Mouse (Mus musculus) heart, postnatal 0 days (tissue): Measurements from ENCODE around the gene Neurl2. TPM values are rescaled to one million over a fixed set of nuclear protein-coding genes. Genes with fewer than 3 reads are reported as not detected.
A peak's percentile ranks its signal among the peaks of the same experiment; 100 is the strongest.

Experiments
- ATAC-seq: fragments of 200-750 bp; cut with Nextera tagmentation; 2 replicates; pipeline ENCODE4 v1.8.0; 2017; ENCODE audit warnings: low read depth, moderate number of reproducible peaks, moderate library complexity; ENCODE audit not compliant: insufficient read depth
- DNase-seq: peaks from one replicate; pipeline ENCODE4 v3.0.0-alpha.2; 2016; ENCODE audit warnings: low spot score
- H3K27ac ChIP-seq: fragments of 300-500 bp; sonication (generic); 2 replicates; pipeline ENCODE4 v1.5.1; 2014; ENCODE audit warnings: low read depth, mild to moderate bottlenecking
- H3K27me3 ChIP-seq: fragments of 300-500 bp; sonication (generic); 2 replicates; pipeline ENCODE4 v1.6.1; 2014; ENCODE audit warnings: low read length, mixed read lengths; ENCODE audit not compliant: control insufficient read depth, insufficient read depth
- H3K36me3 ChIP-seq: fragments of 300-500 bp; sonication (generic); replicated peaks from 2 replicates; pipeline ENCODE4 v1.6.1; 2014; ENCODE audit warnings: low read length, mixed read lengths; ENCODE audit not compliant: control insufficient read depth, insufficient read depth
- H3K4me1 ChIP-seq: fragments of 300-500 bp; sonication (generic); 2 replicates; pipeline ENCODE4 v1.6.1; 2014; ENCODE audit warnings: antibody characterized with exemption; ENCODE audit not compliant: control insufficient read depth, insufficient read depth
- H3K4me2 ChIP-seq: fragments of 300-500 bp; sonication (generic); 2 replicates; pipeline ENCODE4 v1.6.1; 2014; ENCODE audit warnings: low read depth, mild to moderate bottlenecking, low read length, moderate library complexity
- H3K4me3 ChIP-seq: fragments of 300-500 bp; sonication (generic); 2 replicates; pipeline ENCODE4 v1.5.1; 2014; ENCODE audit warnings: low read depth, low read length
- H3K9ac ChIP-seq: fragments of 300-500 bp; sonication (generic); replicated peaks from 2 replicates; pipeline ENCODE4 v1.6.1; 2014; ENCODE audit warnings: low read depth, low read length, mixed read lengths
- H3K9me3 ChIP-seq: fragments of 300-500 bp; sonication (generic); replicated peaks from 2 replicates; pipeline ENCODE4 v1.6.1; 2016; ENCODE audit warnings: low read length; ENCODE audit not compliant: control insufficient read depth
- CTCF ChIP-seq: IDR thresholded peaks from 2 replicates; pipeline ENCODE4 v1.5.1; 2016; ENCODE audit warnings: antibody characterized with exemption, control low read depth, low read depth
- EP300 ChIP-seq: IDR thresholded peaks from 2 replicates; pipeline ENCODE4 v1.6.1; 2016; ENCODE audit warnings: antibody characterized with exemption, low read depth
- WGBS: fragments of 180-500 bp; shearing (Covaris S2); extraction: QIAGEN DNeasy Blood & Tissue Kit; methylation state at CpG from one replicate; pipeline ENCODE4 v1.1.7; 2014; 5-methylcytosine and 5-hydroxymethylcytosine counted together
- polyA plus RNA-seq: library from polyadenylated mRNA; unstranded; fragments of >200 nt; fragmentation: Nextera tagmentation; extraction: Ambion mirVana; gene quantifications from 2 replicates; pipeline ENCODE4 v1.2.1, GENCODE M21; 2015
- total RNA-seq: library from RNA; depleted of rRNA; stranded (reverse); fragments of >200 nt; gene quantifications from 2 replicates; pipeline ENCODE4 v1.2.3, GENCODE M21; 2014; ENCODE audit warnings: low replicate concordance

The Neurl2 gene
- total and polyA plus RNA-seq, 2 experiments from 2014 or later, result 57.1 to 76.5 TPM

- H3K9ac ChIP-seq, result no peak overlapping the region
- 68% methylated on average over 2 of the region's 2 CpGs for WGBS
- H3K4me2 ChIP-seq, result no peak overlapping the region
- H3K27me3 ChIP-seq, result no peaks in the 10 kb centered on the region
- H3K4me3 ChIP-seq, result no peak overlapping the region
- H3K4me1 ChIP-seq, result peaks cover 3% of the 10 kb centered on the region; the same call in 1 of the 2 replicates
- H3K9me3 ChIP-seq, result no peaks in the 10 kb centered on the region
- DNase-seq (no peak), ATAC-seq (peak; percentile 12; the same call in 1 of the 2 replicates)
- H3K36me3 ChIP-seq, result peaks cover 63% of the 10 kb centered on the region
- H3K27ac ChIP-seq, result peak overlapping the region; percentile 81
- TF ChIP-seq EP300 (no peak), CTCF (peak; percentile 9; the same call in 1 of the 2 replicates)
These were observed 39.5 kb downstream of the Neurl2 start for GRCm38 (mm10) chr2:164793772-164794171.

DNA sequence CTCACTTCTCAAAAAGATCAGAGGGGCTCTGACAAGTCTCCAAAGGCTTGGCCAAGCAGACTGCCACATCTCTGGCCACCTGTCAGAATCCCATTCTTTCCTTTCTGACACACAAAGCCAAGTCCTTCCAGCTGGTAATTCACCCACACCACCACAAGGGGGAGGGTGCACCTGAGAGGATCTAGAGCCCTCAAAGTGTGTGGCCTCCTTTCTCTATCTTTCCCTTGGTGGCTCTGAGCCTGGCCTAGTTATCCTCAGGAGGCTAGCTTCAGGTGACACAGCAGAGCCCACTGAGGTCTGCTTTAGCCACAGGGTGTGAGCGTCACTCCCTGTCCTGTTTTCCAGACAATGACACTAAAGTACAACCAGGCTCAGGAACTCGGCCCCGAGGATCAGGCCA, 40.0 kb downstream of the Neurl2 start:
- ATAC-seq (peak; percentile 54; the same call in 1 of the 2 replicates), DNase-seq (peak; percentile 46)
- Histone ChIP-seq H3K9me3 (no peaks in the 10 kb centered on the region), H3K9ac (no peak overlapping the region), H3K36me3 (peaks cover 67% of the 10 kb centered on the region), H3K27ac (peak overlapping the region; percentile 81), H3K4me1 (peaks cover 6% of the 10 kb centered on the region; the same call in 1 of the 2 replicates), H3K4me2 (no peak overlapping the region), H3K4me3 (no peak overlapping the region), H3K27me3 (no peaks in the 10 kb centered on the region)
- TF ChIP-seq EP300 (no peak), CTCF (peak; percentile 73)
- 34% methylated on average over 3 of the region's 3 CpGs for WGBS

- H3K4me3 ChIP-seq, result no peak overlapping the region
- H3K27me3 ChIP-seq, result no peaks in the 10 kb centered on the region
- no peak overlapping the region for H3K4me2 ChIP-seq
- 73% methylated on average over 12 of the region's 12 CpGs for WGBS
- H3K36me3 ChIP-seq, result peaks cover 63% of the 10 kb centered on the region
- H3K9ac ChIP-seq, result no peak overlapping the region
- TF ChIP-seq CTCF, result no peak
- no peak for TF ChIP-seq EP300
- ATAC-seq (0 out of 2 replicates have a peak, but pooled peaks have one; percentile 8), DNase-seq (no peak)
- H3K4me1 ChIP-seq, result peaks cover 7% of the 10 kb centered on the region; the same call in 1 of the 2 replicates
- peak overlapping the region; percentile 81 for H3K27ac ChIP-seq
- H3K9me3 ChIP-seq, result no peaks in the 10 kb centered on the region
These were observed 40.7 kb downstream of the Neurl2 start for GRCm38 (mm10) chr2:164792400-164793190.

DNA sequence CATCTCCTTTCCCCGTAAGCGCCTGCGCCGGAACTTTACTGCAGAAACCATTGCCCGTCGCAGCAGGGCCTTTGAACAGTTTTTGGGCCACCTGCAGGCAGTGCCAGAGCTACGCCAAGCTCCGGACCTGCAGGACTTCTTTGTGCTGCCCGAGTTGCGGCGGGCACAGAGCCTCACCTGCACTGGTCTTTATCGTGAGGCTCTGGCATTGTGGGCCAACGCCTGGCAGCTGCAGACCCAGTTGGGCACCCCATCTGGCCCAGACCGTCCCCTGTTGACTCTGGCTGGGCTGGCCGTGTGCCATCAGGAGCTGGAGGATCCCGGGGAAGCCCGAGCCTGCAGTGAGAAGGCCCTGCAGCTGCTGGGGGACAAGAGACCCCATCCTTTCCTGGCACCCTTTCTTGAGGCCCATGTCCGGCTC, 41.4 kb downstream of the Neurl2 start:
- no peak overlapping the region for H3K4me3 ChIP-seq
- H3K27me3 ChIP-seq, result no peaks in the 10 kb centered on the region
- peaks cover 59% of the 10 kb centered on the region for H3K36me3 ChIP-seq
- H3K4me1 ChIP-seq, result peaks cover 12% of the 10 kb centered on the region
- no peaks in the 10 kb centered on the region for H3K9me3 ChIP-seq
- H3K27ac ChIP-seq, result no peak overlapping the region
- H3K9ac ChIP-seq, result no peak overlapping the region
- ATAC-seq (no peak), DNase-seq (no peak)
- H3K4me2 ChIP-seq, result no peak overlapping the region
- WGBS, result 86% methylated on average over 18 of the region's 18 CpGs
- TF ChIP-seq CTCF, result no peak
- no peak for TF ChIP-seq EP300

DNA sequence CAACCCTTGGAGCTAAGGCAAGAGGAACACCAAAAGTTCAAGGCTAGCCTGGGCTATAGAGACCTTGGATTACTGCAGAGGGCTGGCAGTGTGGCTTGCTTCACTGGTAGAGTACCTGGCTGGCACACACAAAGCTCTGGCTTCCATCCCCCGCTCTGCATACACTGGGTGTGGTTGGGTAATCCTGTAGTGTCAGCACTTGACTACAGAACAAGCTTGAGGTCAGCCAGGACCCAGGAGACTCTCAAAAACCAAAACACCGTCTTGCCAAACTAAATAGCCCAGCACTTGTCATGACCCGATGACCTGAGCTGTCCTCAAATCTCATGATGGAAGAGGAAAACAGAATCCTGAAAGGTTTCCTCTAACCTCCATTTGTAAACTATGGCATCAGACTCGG, 42.8 kb downstream of the Neurl2 start:
- H3K36me3 ChIP-seq, result peaks cover 47% of the 10 kb centered on the region
- H3K4me1 ChIP-seq, result peaks cover 17% of the 10 kb centered on the region
- no peak for ATAC-seq
- no peak overlapping the region for H3K4me3 ChIP-seq
- H3K9me3 ChIP-seq, result no peaks in the 10 kb centered on the region
- WGBS, result 59% methylated on average over 4 of the region's 4 CpGs
- H3K9ac ChIP-seq, result no peak overlapping the region
- TF ChIP-seq EP300 (no peak), CTCF (no peak)
- H3K4me2 ChIP-seq, result no peak overlapping the region
- DNase-seq, result no peak
- no peak overlapping the region for H3K27ac ChIP-seq
- H3K27me3 ChIP-seq, result no peaks in the 10 kb centered on the region
